Mouse (Mus musculus) heart, adult 2 months (tissue): ENCODE measurements at regions not wholly inside any gene's neighbourhood (a gene's known extent, or its start where the extent isn't known, plus 50 kb on each side); places are given as distances from the start of the nearest gene placed in this dataset.

Experiments
- CTCF ChIP-seq: fragments of 200-600 bp; IDR thresholded peaks from 2 replicates; pipeline ENCODE4 v1.8.1; 2022; ENCODE audit warnings: antibody characterized with exemption, mild to moderate bottlenecking, moderate library complexity
- EP300 ChIP-seq: fragments of 200-500 bp; IDR thresholded peaks from 2 replicates; pipeline ENCODE4 v1.6.1; 2011; ENCODE audit warnings: low read depth, low read length, control low read depth; ENCODE audit not compliant: insufficient read depth
- POLR2A ChIP-seq: fragments of 200-500 bp; IDR thresholded peaks from 2 replicates; pipeline ENCODE4 v1.6.1; 2011; ENCODE audit warnings: mild to moderate bottlenecking, low read depth, low read length, control low read depth; ENCODE audit not compliant: insufficient read depth

- TF ChIP-seq POLR2A, result no peak
- no peak for TF ChIP-seq EP300
- TF ChIP-seq CTCF, result no peak
These were observed 232.3 kb upstream of the Tprg start for GRCm38 (mm10) chr16:25054304-25054703.
